Mouse (Mus musculus): ENCODE results near the gene Papss2. TPM values are rescaled to one million over a fixed set of nuclear protein-coding genes. Genes with fewer than 3 reads are reported as not detected.

Papss2 gene
- polyA plus RNA-seq, 2 experiments from 2014 or later = 0.20 to 0.71 TPM

DNA sequence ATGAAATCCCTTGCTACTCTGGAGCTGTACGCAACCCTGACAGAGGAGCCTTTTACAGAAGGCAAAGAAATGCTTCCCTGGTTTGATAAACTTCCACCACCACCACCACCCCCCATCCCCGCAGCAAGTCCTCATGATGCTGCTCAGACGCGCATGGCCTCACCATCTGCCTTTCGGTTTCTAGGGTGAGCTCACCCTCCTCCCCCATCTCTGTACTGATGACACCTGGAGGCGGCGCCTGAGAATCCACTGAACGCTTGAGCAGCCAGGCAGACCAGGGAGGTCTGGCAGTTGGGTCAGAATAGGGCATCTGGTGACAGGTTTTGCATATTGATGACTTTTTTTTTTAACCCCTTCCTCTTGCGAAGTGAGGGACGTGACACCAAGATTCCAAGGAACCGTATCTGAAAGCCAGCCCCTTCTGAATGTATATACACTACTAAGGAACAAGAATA lies 117.0 kb downstream of the Papss2 start:
- peak; percentile 91 for ATAC-seq

- no peak for ATAC-seq
Measured at GRCm38 (mm10) chr19:32713471-32713870, 117.9 kb downstream of the Papss2 start.

DNA sequence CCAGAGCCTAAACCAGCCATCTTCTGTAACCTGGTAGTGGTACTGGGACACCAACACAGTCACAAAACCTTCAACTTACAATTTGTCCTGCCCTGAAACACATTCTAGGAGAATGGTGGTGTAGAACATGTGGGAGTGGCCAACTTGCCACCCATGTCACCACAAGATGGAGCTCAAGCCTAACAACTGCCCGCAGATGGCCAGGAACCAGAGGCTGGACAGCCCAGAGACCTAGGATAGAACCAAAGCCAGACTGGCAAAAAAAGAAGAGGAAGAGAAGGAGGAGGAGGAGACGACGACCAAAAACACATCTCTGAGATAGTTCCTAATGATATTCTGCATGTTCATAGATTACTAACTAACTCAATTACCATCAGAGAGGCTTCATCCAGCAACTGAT lies 119.6 kb downstream of the Papss2 start:
- ATAC-seq = no peak

GRCm38 (mm10) chr19:32715681-32716080 lies 120.1 kb downstream of the Papss2 start:
- no peak for ATAC-seq

Other genes starting within 250 kb of the Papss2 start
- 10 to 100 TPM; 37.6 to 52.4 TPM for gene Sgms1, start 206.1 kb upstream of the Papss2 start, polyA plus RNA-seq (2017; shearing (Covaris generic))
- 100 to 1,000 TPM; 229 to 490 TPM for gene Rpl9-ps6, start 129.2 kb upstream of the Papss2 start, polyA plus RNA-seq (2017; shearing (Covaris generic))
- 1 to 10 TPM; 8.6 to 8.9 TPM for gene Minpp1, start 110.0 kb upstream of the Papss2 start, polyA plus RNA-seq (2017; shearing (Covaris generic))
- gene Atad1, start 144.0 kb downstream of the Papss2 start, polyA plus RNA-seq (2017; shearing (Covaris generic)) = 100 to 1,000 TPM in 1 of 2 experiments, 10 to 100 TPM in 1; 86.2 to 108 TPM
- 10 to 100 TPM; 14.2 to 15.3 TPM for gene Pten, start 161.7 kb downstream of the Papss2 start, polyA plus RNA-seq (2017; shearing (Covaris generic))

All from activated CD4-positive, CD25-positive, alpha-beta regulatory T cell, adult 4 months (primary cell).